ENCODE assay signal across 17 mouse cellular contexts in genomic region chr3:51901151-51901550, GRCm38 (mm10).
A peak's percentile ranks its signal among the peaks of the same experiment; 100 is the strongest.
DNase-seq lines count a peak whose midpoint lies in the region; ATAC-seq lines count a peak whose summit lies in the region.
"Had no signal": no experiment of that assay in that cellular context is flagged by ENCODE, and none has a peak within 500 bp of the region (broad histone marks: within the 10 kb centered on the region; RNA-seq: fewer than 3 reads in every experiment).

No protein-coding gene starts in this region.

- H3K4me2 ChIP-seq in heart, embryonic 13.5 days = no peak overlapping the region
- no peak overlapping the region for H3K4me2 ChIP-seq in neural tube, embryonic 11.5 days (ENCODE audit: low read depth)
- no peak overlapping the region for H3K4me2 ChIP-seq in limb, embryonic 13.5 days (replicated peaks)
- H3K4me2 ChIP-seq: limb, embryonic 15.5 days had no signal

- H3K4me1 ChIP-seq in heart, embryonic 13.5 days = peaks cover 20% of the 10 kb centered on the region
- peaks cover 7% of the 10 kb centered on the region; the same call in 1 of the 2 replicates for H3K4me1 ChIP-seq in neural tube, embryonic 11.5 days (ENCODE audit: control insufficient read depth, insufficient read depth, low read length)
- peaks cover 16% of the 10 kb centered on the region for H3K4me1 ChIP-seq in limb, embryonic 13.5 days

- H3K9me3 ChIP-seq in heart, embryonic 13.5 days = no peaks in the 10 kb centered on the region
- no peaks in the 10 kb centered on the region for H3K9me3 ChIP-seq in neural tube, embryonic 11.5 days (ENCODE audit: control insufficient read depth, low read length)
- no peaks in the 10 kb centered on the region for H3K9me3 ChIP-seq in limb, embryonic 13.5 days
- H3K9me3 ChIP-seq: limb, embryonic 15.5 days had no signal

- H3K27me3 ChIP-seq in heart, embryonic 13.5 days (replicated peaks) = no peaks in the 10 kb centered on the region
- H3K27me3 ChIP-seq in neural tube, embryonic 11.5 days (ENCODE audit: control insufficient read depth, insufficient read depth, low read length) = no peaks in the 10 kb centered on the region
- no peaks in the 10 kb centered on the region for H3K27me3 ChIP-seq in limb, embryonic 13.5 days
- H3K27me3 ChIP-seq: limb, embryonic 15.5 days had no signal

- 0 out of 2 replicates have a peak overlapping the region, but pooled peaks have one; percentile 32 for H3K27ac ChIP-seq in heart, embryonic 13.5 days (replicated peaks)
- peak overlapping the region; percentile 36; the same call in 1 of the 2 replicates for H3K27ac ChIP-seq in neural tube, embryonic 11.5 days (ENCODE audit: low read depth, low read length)
- peak overlapping the region; percentile 22; the same call in 1 of the 2 replicates for H3K27ac ChIP-seq in limb, embryonic 13.5 days
- H3K27ac ChIP-seq: limb, embryonic 15.5 days had no signal

- whole genome bisulfite sequencing in heart, embryonic 13.5 days = 40% methylated on average over 2 of the region's 2 CpGs
- 55% methylated on average over 2 of the region's 2 CpGs for WGBS in neural tube, embryonic 11.5 days
- WGBS in limb, embryonic 13.5 days = 40% methylated on average over 2 of the region's 2 CpGs

- no peak for ATAC-seq in heart, embryonic 13.5 days (ENCODE audit: extremely low read depth, insufficient number of reproducible peaks, low FRiP score, low TSS enrichment)
- no peak for ATAC-seq in neural tube, embryonic 11.5 days (ENCODE audit: insufficient read depth, low FRiP score, low TSS enrichment)
- ATAC-seq in limb, embryonic 13.5 days (ENCODE audit: low FRiP score, low read depth) = no peak; the same call in 1 of the 2 replicates
- ATAC-seq: lung, postnatal 0 days had no signal

- no peak overlapping the region for H3K9ac ChIP-seq in heart, embryonic 13.5 days
- H3K9ac ChIP-seq in neural tube, embryonic 11.5 days (ENCODE audit: low read length) = no peak overlapping the region
- H3K9ac ChIP-seq in limb, embryonic 13.5 days = no peak overlapping the region
- H3K9ac ChIP-seq: limb, embryonic 15.5 days had no signal

- no peak overlapping the region for H3K4me3 ChIP-seq in heart, embryonic 13.5 days
- H3K4me3 ChIP-seq in neural tube, embryonic 11.5 days (ENCODE audit: low read depth, low read length) = no peak overlapping the region
- no peak overlapping the region for H3K4me3 ChIP-seq in limb, embryonic 13.5 days
- H3K4me3 ChIP-seq: erythroblast, embryonic 14.5 days; limb, embryonic 15.5 days had no signal

- intact Hi-C loops in heart, postnatal 25 days (cut with DNase I) = no loop called here

- no peaks in the 10 kb centered on the region for H3K36me3 ChIP-seq in heart, embryonic 13.5 days
- H3K36me3 ChIP-seq in neural tube, embryonic 11.5 days (ENCODE audit: control insufficient read depth, insufficient read depth, low read length) = no peaks in the 10 kb centered on the region
- H3K36me3 ChIP-seq in limb, embryonic 13.5 days = no peaks in the 10 kb centered on the region
- H3K36me3 ChIP-seq: limb, embryonic 15.5 days had no signal

- DNase-seq in heart, postnatal 25 days (ENCODE audit: low spot score) = no peak
- no peak for DNase-seq in neural tube, embryonic 11.5 days (ENCODE audit: low spot score)
- no peak for DNase-seq in neural tube, embryonic 10.5 days (ENCODE audit: extremely low spot score, low spot score)
- no peak for DNase-seq in testis, postnatal 14 days (ENCODE audit: low spot score)
- DNase-seq in cerebellum, adult 9-10 months = no peak
- DNase-seq in embryo, embryonic 11 days = no peak
- DNase-seq: cerebellum, postnatal 25 days; gastrocnemius, postnatal 10 days; heart, postnatal 10 days; kidney, adult 9 months; layer of hippocampus, adult 9-11 months; thymus, postnatal 36 days had no signal
